Mouse (Mus musculus) mammary gland, adult 2 months (tissue): ENCODE data around the gene Smarce1. TPM values are rescaled to one million over a fixed set of nuclear protein-coding genes. Genes with fewer than 3 reads are reported as not detected.

Experiments
- polyA plus RNA-seq: library from polyadenylated mRNA; depleted of rRNA; stranded (reverse); fragments of >200 nt; gene quantifications from 2 replicates; pipeline ENCODE4 v1.2.3, GENCODE M21; 2012; ENCODE audit warnings: low replicate concordance; rRNA removed

Smarce1 gene
- 14.3 and 17.3 TPM in 2 replicates for polyA plus RNA-seq

GRCm38 (mm10) chr11:99230261-99231048 lies at the start of gene Smarce1:
Smarce1 (minus strand) TSS chr11:99231017.

GRCm38 (mm10) chr11:99243820-99244374 lies 13.1 kb upstream of the Smarce1 start, which contains the start of gene Krt222:
Krt222 (minus strand) TSS chr11:99244085.

Other genes with a start within 250 kb of the Smarce1 start
- 0.14 and 1.6 TPM in 2 replicates for gene Gjd3, start 248.0 kb downstream of the Smarce1 start, polyA plus RNA-seq
- 1.7 and 2.0 TPM in 2 replicates for gene Top2a, start 206.8 kb downstream of the Smarce1 start, polyA plus RNA-seq
- 630 and 848 TPM in 2 replicates for gene Igfbp4, start 189.8 kb downstream of the Smarce1 start, polyA plus RNA-seq
- gene Tns4, start 141.7 kb downstream of the Smarce1 start, polyA plus RNA-seq = 8.4 and 12.1 TPM in 2 replicates
- gene Ccr7, start 75.9 kb downstream of the Smarce1 start, polyA plus RNA-seq = 92.7 and 174 TPM in 2 replicates
- 0.32 and 0.82 TPM in 2 replicates for gene Krt222, start 13.1 kb upstream of the Smarce1 start, polyA plus RNA-seq
- gene Krt24, start 54.2 kb upstream of the Smarce1 start, polyA plus RNA-seq = 0.17 TPM in 1 of 2 replicates, not detected in the other
- not detected in 2 replicates for gene Krt25, start 91.9 kb upstream of the Smarce1 start, polyA plus RNA-seq
- gene Krt26, start 106.9 kb upstream of the Smarce1 start, polyA plus RNA-seq = not detected in 2 replicates
- gene Krt27, start 120.1 kb upstream of the Smarce1 start, polyA plus RNA-seq = not detected in 2 replicates
- gene Krt28, start 143.9 kb upstream of the Smarce1 start, polyA plus RNA-seq = not detected in 2 replicates
- gene Krt10, start 158.3 kb upstream of the Smarce1 start, polyA plus RNA-seq = 2.3 and 24.1 TPM in 2 replicates
- not detected in 2 replicates for gene Krt12, start 191.2 kb upstream of the Smarce1 start, polyA plus RNA-seq
- 0.13 and 0.25 TPM in 2 replicates for gene Krt20, start 207.1 kb upstream of the Smarce1 start, polyA plus RNA-seq